Mouse (Mus musculus) neural tube, postnatal 0 days (tissue): Measurements from ENCODE around the gene Armh1. TPM values are rescaled to one million over a fixed set of nuclear protein-coding genes. Genes with fewer than 3 reads are reported as not detected.

ENCODE experiments used
- polyA plus RNA-seq: library from polyadenylated mRNA; unstranded; fragments of >200 nt; fragmentation: Nextera tagmentation; extraction: Ambion mirVana; gene quantifications from 2 replicates; pipeline ENCODE4 v1.2.1, GENCODE M21; 2015

The Armh1 gene
- polyA plus RNA-seq, result 1.6 and 2.3 TPM in 2 replicates

DNA sequence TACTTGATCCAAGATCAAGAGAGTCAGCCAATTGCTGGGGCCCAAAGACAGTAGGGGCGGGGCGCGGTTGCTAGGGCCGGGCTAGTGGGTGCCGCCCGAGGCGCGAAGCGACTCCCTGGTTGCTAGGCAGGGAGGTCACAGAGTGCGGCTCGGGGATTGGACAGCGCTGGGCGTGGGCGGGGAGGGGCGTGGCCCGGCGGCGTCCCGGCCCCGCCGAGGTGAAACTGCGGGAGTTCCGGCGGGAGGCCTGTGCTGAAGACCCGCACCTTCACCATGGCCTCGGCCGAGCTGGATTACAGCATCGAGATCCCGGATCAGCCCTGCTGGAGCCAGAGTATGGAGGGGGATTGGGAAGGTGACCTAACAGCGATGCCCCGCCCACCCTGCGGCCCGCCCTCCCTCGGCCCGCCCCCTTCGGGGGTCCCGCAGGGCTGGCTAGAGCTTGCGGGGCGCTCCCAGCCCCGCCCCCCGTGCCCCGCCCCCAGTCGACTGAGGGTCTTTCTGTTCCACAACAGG, at the start of gene Armh1, which contains the start of gene Tmem53:
Armh1 (minus strand) TSS at position 325 of the 516 bp plus-strand sequence.
Tmem53 (plus strand) TSS at position 151 of the 516 bp plus-strand sequence.

DNA sequence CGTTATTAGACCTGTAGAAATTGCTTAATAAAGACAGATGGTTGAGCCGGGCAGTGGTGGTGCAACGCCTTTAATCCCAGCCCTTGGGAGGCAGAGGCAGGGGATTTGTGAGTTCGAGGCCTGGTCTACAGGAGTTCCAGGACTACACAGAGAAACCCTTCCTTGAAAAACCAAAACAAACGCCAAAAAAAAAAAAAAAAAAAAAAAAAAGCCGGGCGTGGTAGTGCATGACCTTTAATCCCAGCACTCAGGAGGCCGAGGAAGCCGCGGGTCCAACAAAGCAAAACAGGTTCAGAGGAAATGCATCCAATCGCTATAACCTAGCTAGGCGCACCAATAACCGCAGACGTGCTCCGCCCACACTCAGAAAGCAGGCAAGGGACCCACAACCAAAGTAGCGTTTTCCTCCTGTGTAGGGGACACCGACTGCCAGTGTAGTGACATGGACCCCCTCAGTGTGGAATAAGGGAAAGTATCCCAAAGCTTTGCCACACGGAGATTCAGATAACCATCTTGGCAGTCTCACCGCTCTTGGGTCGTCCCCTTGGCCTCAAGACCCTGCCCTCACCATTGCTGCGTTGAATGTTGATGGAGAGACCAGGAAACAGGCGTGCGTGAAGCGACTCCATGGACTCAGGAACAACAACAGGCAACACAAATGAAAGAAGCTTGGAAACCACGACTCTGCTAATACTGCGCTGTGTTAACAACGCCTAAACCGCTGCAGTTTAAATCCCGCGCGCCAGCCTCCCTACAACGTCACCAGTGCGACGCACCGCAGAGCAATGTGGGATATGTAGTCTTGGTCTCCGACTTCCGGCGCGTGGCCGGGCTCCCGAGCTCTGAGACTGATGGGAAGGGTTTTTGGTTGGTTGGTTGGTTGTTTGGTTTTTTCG, 69.8 kb downstream of the Armh1 start, which contains the start of gene Kif2c:
Kif2c (minus strand) TSS at position 777 of the 896 bp plus-strand sequence.

Other genes with a start within 250 kb of the Armh1 start
- 53.6 and 55.6 TPM in 2 replicates for gene Eif2b3, start 232.7 kb downstream of the Armh1 start, polyA plus RNA-seq
- 3.8 and 5.5 TPM in 2 replicates for gene Ptch2, start 156.1 kb downstream of the Armh1 start, polyA plus RNA-seq
- gene Btbd19, start 126.4 kb downstream of the Armh1 start, polyA plus RNA-seq, result 2.8 and 4.5 TPM in 2 replicates
- gene Tctex1d4, start 125.3 kb downstream of the Armh1 start, polyA plus RNA-seq, result 0.46 and 0.71 TPM in 2 replicates
- 31.4 and 31.5 TPM in 2 replicates for gene Plk3, start 118.2 kb downstream of the Armh1 start, polyA plus RNA-seq
- 492 and 499 TPM in 2 replicates for gene Rps8, start 95.9 kb downstream of the Armh1 start, polyA plus RNA-seq
- 4.2 and 4.4 TPM in 2 replicates for gene Kif2c, start 69.5 kb downstream of the Armh1 start, polyA plus RNA-seq
- 10.1 and 12.2 TPM in 2 replicates for gene Tmem53, start 174 bp downstream of the Armh1 start, polyA plus RNA-seq
- 98.1 and 102 TPM in 2 replicates for gene Rnf220, start 244.9 kb upstream of the Armh1 start, polyA plus RNA-seq